Mouse (Mus musculus) embryonic facial prominence, embryonic 15.5 days (tissue): ENCODE results near the gene Pea15a. TPM values are rescaled to one million over a fixed set of nuclear protein-coding genes. Genes with fewer than 3 reads are reported as not detected.
A peak's percentile ranks its signal among the peaks of the same experiment; 100 is the strongest.

Source experiments
- ATAC-seq: fragments of 200-750 bp; cut with Nextera tagmentation; 2 replicates; pipeline ENCODE4 v1.8.0; 2017; ENCODE audit warnings: low read depth, moderate TSS enrichment; ENCODE audit not compliant: insufficient number of reproducible peaks, low FRiP score, low TSS enrichment
- H3K27ac ChIP-seq: fragments of 300-500 bp; sonication (generic); replicated peaks from 2 replicates; pipeline ENCODE4 v1.5.1; 2015; ENCODE audit warnings: mild to moderate bottlenecking, inconsistent platforms
- H3K27me3 ChIP-seq: fragments of 300-500 bp; sonication (generic); 2 replicates; pipeline ENCODE4 v1.6.1; 2015; ENCODE audit warnings: inconsistent platforms
- H3K36me3 ChIP-seq: fragments of 300-500 bp; sonication (generic); 2 replicates; pipeline ENCODE4 v1.6.1; 2015; ENCODE audit warnings: mild to moderate bottlenecking, inconsistent platforms
- H3K4me1 ChIP-seq: fragments of 300-500 bp; sonication (generic); 2 replicates; pipeline ENCODE4 v1.6.1; 2015; ENCODE audit warnings: inconsistent platforms
- H3K4me2 ChIP-seq: fragments of 300-500 bp; sonication (generic); replicated peaks from 2 replicates; pipeline ENCODE4 v1.6.1; 2015; ENCODE audit warnings: mild to moderate bottlenecking, inconsistent platforms
- H3K4me3 ChIP-seq: fragments of 300-500 bp; sonication (generic); replicated peaks from 2 replicates; pipeline ENCODE4 v1.5.1; 2015; ENCODE audit warnings: mild to moderate bottlenecking, inconsistent platforms
- H3K9ac ChIP-seq: fragments of 300-500 bp; sonication (generic); 2 replicates; pipeline ENCODE4 v1.6.1; 2015; ENCODE audit warnings: inconsistent platforms
- H3K9me3 ChIP-seq: fragments of 300-500 bp; sonication (generic); replicated peaks from 2 replicates; pipeline ENCODE4 v1.6.1; 2016; ENCODE audit warnings: inconsistent platforms
- WGBS: fragments of 180-500 bp; shearing (Covaris S2); methylation state at CpG from one replicate; pipeline ENCODE4 v1.1.7; 2015; 5-methylcytosine and 5-hydroxymethylcytosine counted together
- polyA plus RNA-seq: library from polyadenylated mRNA; unstranded; fragments of >200 nt; fragmentation: Nextera tagmentation; extraction: Ambion mirVana; gene quantifications from 2 replicates; pipeline ENCODE4 v1.2.1, GENCODE M21; 2015

Pea15a gene
- polyA plus RNA-seq, 1 experiment from 2014 or later: 122 TPM

DNA sequence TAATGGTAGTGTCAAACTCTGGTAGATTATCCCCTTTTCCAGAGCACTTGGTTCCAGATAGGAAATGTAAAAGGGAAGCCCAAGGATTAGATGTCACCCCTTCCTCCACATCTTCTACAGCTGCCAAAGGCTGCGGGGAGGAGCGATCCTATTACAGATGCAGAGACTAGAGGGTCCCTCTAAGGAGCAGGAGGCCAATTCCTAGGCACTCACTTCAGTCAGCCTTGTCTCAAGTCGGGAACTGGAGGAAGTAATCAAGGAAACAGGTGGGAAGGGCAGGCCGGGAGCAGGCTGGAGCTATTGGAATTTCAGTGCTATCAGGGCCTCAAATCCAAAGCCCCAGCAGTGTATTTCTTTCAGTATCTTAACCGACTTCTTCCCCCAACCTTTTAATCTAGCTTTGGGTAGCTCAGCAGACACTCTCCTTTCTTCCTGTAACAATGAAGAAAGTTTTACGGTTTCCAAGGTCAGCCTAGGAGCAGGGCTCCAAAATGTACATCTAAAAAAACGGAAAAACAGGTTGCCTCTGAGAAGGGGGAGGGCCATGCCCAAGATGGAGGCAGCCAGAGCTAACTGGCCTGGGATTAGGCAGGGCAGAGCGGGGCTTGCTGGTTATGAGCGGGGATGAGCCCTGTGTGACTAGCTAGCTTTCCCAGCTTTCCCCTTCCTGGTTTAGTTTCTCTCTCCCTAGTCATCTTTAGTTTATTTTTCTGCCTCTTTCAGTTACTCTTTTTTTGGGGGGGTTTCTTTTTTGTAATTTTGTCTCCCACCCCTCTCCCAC, 2.4 kb downstream of the Pea15a start:
- WGBS: 30% methylated on average over 9 of the region's 9 CpGs
- H3K4me2 ChIP-seq: peak overlapping the region; percentile 6; the same call in 1 of the 2 replicates
- H3K4me3 ChIP-seq: no peak overlapping the region
- no peak overlapping the region for H3K9ac ChIP-seq
- peaks cover 69% of the 10 kb centered on the region for H3K4me1 ChIP-seq
- H3K27ac ChIP-seq: peak overlapping the region; percentile 45
- no peaks in the 10 kb centered on the region for H3K9me3 ChIP-seq
- peaks cover 18% of the 10 kb centered on the region for H3K36me3 ChIP-seq
- H3K27me3 ChIP-seq: no peaks in the 10 kb centered on the region
- ATAC-seq: no peak

DNA sequence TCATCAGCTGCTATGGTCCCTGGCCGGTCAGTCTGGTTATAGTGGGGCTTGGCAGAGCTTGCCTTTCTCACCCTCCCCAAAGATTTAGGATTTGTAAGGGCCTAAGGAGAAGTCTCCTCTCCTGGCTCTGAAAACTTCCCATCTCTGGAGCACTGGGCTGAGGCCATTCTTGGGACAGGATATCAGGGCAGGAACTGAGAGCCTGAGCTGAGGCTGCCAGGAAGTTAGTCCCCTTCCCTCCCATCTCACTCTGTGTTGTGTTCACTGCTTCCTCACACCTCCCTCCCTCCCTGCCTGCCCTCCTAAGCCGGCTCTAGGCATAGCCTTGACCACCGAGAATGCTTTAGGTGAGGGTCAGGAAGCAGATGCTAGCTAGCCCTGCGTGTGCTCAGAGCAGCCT, 3.0 kb downstream of the Pea15a start:
- ATAC-seq: no peak
- H3K9me3 ChIP-seq: no peaks in the 10 kb centered on the region
- WGBS: 15% methylated on average over 4 of the region's 4 CpGs
- H3K36me3 ChIP-seq: peaks cover 22% of the 10 kb centered on the region
- no peak overlapping the region for H3K9ac ChIP-seq
- H3K4me2 ChIP-seq: peak overlapping the region; percentile 6; the same call in 1 of the 2 replicates
- peak overlapping the region; percentile 45 for H3K27ac ChIP-seq
- no peaks in the 10 kb centered on the region for H3K27me3 ChIP-seq
- peaks cover 69% of the 10 kb centered on the region for H3K4me1 ChIP-seq
- H3K4me3 ChIP-seq: no peak overlapping the region

DNA sequence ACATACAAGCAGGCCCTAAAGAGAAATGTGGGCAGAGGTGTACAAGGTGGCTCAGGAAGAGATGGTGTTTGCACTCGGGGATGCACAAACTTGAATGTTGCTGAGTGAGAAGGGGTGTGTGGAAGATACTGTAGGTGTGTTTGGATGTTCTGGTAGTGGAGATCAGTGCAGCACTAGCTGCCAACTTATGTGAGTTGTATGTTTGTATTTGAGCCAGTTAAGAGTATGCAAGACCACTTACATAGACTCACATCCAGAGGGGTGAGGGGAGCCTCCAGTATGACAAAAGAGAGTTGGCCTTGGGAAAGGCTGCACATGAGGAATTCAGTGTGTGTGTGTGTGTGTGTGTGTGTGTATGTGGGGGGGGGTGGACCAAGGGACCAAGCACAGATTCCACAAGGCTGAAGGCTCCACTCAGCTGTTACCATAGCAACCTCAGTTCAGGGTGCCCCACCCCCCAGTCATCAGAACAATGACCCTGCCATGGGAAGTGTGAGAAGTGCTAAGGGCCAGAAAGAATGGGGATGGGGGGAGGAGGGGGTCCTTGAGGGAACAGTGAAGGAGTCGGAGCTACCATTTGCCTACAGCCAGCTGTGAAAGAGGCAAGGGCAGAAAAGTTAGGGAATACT, 3.6 kb downstream of the Pea15a start:
- no peak for ATAC-seq

DNA sequence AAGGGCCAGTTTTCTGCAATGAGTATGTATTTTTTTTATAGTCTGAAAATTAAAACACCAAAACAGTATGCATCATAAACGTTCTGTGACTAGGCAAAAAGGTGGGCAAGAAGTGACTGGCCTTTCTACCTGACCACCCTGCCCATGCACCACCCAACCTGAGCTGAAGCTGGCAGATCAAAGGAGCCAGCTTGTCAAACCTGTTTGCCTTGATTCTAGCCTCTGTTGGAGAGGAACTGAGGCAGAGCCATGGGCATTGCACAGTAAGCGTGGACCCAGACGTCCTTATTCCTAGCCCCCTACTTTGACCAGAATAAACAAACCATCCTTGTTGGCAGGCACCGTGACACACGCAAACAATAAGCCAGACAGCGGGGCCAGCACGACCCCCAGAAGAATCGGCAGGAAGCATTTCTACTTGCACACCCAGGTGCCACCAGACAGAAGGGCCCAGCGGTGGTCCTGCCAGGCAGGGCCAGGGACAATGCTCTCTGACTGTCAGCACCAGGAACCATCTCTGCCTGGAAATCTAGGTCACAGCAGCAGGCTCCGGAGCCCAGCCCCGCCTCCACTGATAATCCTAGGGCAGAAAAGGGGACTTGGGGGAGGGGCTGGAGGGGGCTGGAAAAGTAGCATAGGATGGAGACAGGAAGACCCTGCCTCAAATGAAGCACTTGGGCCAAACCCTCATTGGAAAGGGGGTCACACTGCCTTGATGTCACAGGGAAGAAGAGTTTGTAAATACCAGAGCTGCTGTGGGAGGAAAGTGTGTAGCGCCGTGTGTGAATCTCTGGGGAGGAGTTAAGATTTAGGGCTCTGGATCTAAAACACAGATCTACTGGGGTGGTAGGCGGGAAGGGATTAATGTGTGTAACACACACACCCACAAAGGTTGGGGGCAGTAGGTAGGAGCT, 4.4 kb downstream of the Pea15a start:
- no peaks in the 10 kb centered on the region for H3K27me3 ChIP-seq
- H3K9ac ChIP-seq: no peak overlapping the region
- 25% methylated on average over 14 of the region's 14 CpGs for WGBS
- peaks cover 66% of the 10 kb centered on the region for H3K4me1 ChIP-seq
- no peaks in the 10 kb centered on the region for H3K9me3 ChIP-seq
- ATAC-seq: no peak
- peak overlapping the region; percentile 3; the same call in 1 of the 2 replicates for H3K27ac ChIP-seq
- H3K4me3 ChIP-seq: no peak overlapping the region
- H3K36me3 ChIP-seq: peaks cover 35% of the 10 kb centered on the region
- H3K4me2 ChIP-seq: peak overlapping the region; percentile 15; the same call in 1 of the 2 replicates

More for the DNA sequence above, 3.6 kb downstream of the Pea15a start:
- Histone ChIP-seq H3K4me3 (no peak overlapping the region), H3K36me3 (peaks cover 27% of the 10 kb centered on the region), H3K4me2 (0 out of 2 replicates have a peak overlapping the region, but pooled peaks have one; percentile 6), H3K4me1 (peaks cover 69% of the 10 kb centered on the region), H3K27me3 (no peaks in the 10 kb centered on the region), H3K9me3 (no peaks in the 10 kb centered on the region), H3K27ac (peak overlapping the region; percentile 45), H3K9ac (no peak overlapping the region)
- 26% methylated on average over 2 of the region's 2 CpGs for WGBS

DNA sequence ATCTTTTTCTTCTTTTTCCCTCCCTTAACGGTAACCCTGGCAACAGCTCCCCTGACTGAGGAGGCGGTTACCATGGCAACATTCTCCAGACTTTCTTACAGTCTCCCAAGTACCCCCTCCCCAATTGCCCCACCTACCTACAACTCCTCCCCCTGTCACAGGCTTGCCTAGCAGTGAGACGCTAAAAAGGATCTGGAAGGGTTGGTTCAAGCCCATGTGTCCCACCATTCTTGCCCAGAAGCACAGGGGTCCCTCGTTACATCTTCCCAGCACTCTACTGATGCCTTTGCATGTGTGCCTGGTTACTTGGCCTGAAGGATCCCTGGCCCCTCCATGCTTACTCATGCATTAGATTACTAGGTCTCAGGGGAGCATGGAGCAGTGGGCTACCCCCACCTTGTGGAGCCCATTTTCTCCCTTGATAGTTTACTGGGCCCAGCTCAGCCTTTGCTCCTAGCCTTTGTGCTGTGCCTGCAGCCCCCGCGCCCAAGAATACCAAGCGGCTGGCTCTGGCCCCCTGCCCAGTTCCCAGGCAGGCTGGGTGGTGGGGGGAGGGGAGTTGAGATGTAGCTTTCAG, 5.6 kb downstream of the Pea15a start:
- WGBS: 31% methylated on average over 7 of the region's 7 CpGs
- Histone ChIP-seq H3K4me2 (no peak overlapping the region), H3K36me3 (peaks cover 47% of the 10 kb centered on the region), H3K9me3 (no peaks in the 10 kb centered on the region), H3K9ac (no peak overlapping the region), H3K27ac (no peak overlapping the region), H3K4me3 (no peak overlapping the region), H3K4me1 (peaks cover 56% of the 10 kb centered on the region), H3K27me3 (no peaks in the 10 kb centered on the region)
- no peak for ATAC-seq

DNA sequence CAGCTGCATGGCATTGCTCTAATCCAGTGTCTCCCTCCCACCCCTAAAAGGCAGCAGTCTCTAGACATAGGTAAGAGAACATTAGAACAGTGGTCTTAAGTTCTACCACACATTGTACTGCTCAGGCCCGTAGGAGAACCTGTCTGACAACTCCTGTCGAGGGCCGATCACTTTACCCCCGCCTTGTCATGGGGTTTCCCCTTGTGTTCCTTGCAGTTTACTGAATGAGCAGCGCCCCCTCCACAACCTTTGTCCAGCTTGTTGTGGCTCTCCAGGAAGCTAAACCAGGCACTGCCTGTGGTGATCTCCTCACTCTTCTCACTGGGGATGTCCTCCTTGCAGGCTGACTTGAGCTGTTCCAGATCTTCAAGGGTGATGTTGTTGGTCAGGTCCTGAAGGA, 6.4 kb downstream of the Pea15a start:
- no peak overlapping the region for H3K9ac ChIP-seq
- no peak overlapping the region for H3K4me3 ChIP-seq
- H3K27ac ChIP-seq: no peak overlapping the region
- peaks cover 55% of the 10 kb centered on the region for H3K36me3 ChIP-seq
- no peak overlapping the region for H3K4me2 ChIP-seq
- no peaks in the 10 kb centered on the region for H3K27me3 ChIP-seq
- no peak for ATAC-seq
- WGBS: 71% methylated on average over 5 of the region's 5 CpGs
- H3K9me3 ChIP-seq: no peaks in the 10 kb centered on the region
- peaks cover 48% of the 10 kb centered on the region for H3K4me1 ChIP-seq

DNA sequence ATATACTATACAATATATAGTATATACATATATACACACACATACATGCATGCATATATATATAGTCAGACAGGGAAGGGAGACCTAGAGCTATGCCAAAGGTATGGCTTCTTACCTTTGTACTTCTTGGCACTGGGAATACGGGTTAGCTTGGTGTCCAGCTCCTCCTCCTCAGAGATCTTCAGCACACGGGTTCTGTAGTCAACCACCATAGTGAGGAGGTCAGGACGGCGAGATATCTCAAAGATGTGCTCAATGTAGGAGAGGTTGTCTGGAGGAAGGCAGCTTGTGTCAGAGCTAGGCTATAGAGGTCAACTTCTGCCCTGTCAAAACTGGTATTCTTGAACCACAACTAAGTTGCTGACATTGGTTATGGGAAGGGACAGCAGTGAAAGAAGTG, 7.6 kb downstream of the Pea15a start:
- H3K9me3 ChIP-seq: no peaks in the 10 kb centered on the region
- no peak overlapping the region for H3K4me2 ChIP-seq
- 91% methylated on average over 4 of the region's 4 CpGs for WGBS
- H3K36me3 ChIP-seq: peaks cover 67% of the 10 kb centered on the region
- no peak overlapping the region for H3K27ac ChIP-seq
- H3K27me3 ChIP-seq: no peaks in the 10 kb centered on the region
- no peak overlapping the region for H3K9ac ChIP-seq
- peaks cover 37% of the 10 kb centered on the region for H3K4me1 ChIP-seq
- no peak for ATAC-seq
- no peak overlapping the region for H3K4me3 ChIP-seq

DNA sequence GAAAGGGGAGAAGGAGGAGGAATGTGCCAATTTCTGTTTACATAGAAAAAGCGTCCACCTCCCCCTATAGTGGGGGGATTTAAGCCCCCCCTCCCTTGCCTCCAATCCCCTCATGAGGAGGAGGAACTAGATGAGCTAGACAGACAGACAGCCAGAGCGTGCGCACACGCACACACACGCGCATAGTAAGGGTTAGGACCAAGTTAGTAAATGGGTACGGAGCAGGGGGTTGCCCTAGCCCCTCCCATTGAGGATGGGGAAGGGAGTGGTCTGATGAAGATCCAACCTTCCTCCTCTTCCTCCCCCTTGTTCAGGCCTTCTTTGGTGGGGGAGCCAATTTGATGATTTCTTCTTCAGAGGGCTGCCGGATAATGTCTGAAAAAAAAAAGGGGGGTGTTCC, 8.3 kb downstream of the Pea15a start:
- 88% methylated on average over 8 of the region's 8 CpGs for WGBS
- peaks cover 30% of the 10 kb centered on the region for H3K4me1 ChIP-seq
- no peaks in the 10 kb centered on the region for H3K27me3 ChIP-seq
- no peak overlapping the region for H3K9ac ChIP-seq
- no peak overlapping the region for H3K4me2 ChIP-seq
- no peaks in the 10 kb centered on the region for H3K9me3 ChIP-seq
- H3K36me3 ChIP-seq: peaks cover 73% of the 10 kb centered on the region
- no peak for ATAC-seq
- H3K4me3 ChIP-seq: no peak overlapping the region
- H3K27ac ChIP-seq: no peak overlapping the region

DNA sequence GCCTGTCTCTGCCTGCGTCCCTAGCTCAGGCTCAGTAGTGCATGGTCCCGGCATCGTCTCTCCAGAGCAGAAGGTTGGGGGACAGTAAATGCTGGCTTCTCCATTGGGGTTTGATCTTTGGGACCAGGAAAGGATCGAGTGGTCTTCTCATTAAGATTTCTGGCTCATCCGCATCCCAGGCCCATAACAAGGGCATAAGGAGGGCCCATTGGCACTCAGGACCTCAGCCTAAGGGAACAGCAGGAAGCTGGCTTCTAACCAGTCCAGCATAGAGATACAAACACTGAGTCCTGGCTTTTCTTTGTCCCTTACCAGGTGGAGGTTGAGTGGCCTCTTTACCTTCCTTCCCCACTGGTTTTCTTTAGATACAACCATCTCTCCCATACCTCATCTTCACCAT, 8.8 kb downstream of the Pea15a start:
- Histone ChIP-seq H3K9ac (no peak overlapping the region), H3K4me2 (no peak overlapping the region), H3K9me3 (no peaks in the 10 kb centered on the region), H3K4me1 (peaks cover 25% of the 10 kb centered on the region), H3K36me3 (peaks cover 73% of the 10 kb centered on the region), H3K27ac (no peak overlapping the region), H3K27me3 (no peaks in the 10 kb centered on the region), H3K4me3 (no peak overlapping the region)
- WGBS: 79% methylated on average over 5 of the region's 5 CpGs
- ATAC-seq: no peak

DNA sequence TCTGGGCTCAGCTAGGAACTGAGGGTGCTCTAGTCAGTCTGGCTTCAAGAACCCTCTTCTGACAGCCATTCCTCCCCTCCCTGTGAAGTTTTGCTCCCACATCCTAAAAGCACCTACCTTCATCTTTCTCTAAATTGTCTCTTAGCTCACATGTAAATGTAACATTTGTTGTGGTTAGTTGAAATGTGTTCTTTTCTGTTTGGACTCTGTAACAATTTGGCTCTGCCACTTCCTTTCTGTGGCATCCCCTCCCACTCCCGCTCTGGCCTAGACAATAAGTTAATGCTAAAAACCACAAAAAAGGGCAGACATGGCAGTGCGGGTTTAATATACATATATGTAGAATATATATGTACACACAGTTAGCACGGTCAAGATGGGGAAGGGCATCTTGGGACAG, 9.5 kb downstream of the Pea15a start:
- H3K4me2 ChIP-seq: no peak overlapping the region
- WGBS: 80% methylated on average over 3 of the region's 3 CpGs
- H3K4me3 ChIP-seq: no peak overlapping the region
- no peak for ATAC-seq
- H3K9me3 ChIP-seq: no peaks in the 10 kb centered on the region
- H3K27ac ChIP-seq: no peak overlapping the region
- H3K9ac ChIP-seq: no peak overlapping the region
- peaks cover 18% of the 10 kb centered on the region for H3K4me1 ChIP-seq
- peaks cover 79% of the 10 kb centered on the region for H3K36me3 ChIP-seq
- no peaks in the 10 kb centered on the region for H3K27me3 ChIP-seq

DNA sequence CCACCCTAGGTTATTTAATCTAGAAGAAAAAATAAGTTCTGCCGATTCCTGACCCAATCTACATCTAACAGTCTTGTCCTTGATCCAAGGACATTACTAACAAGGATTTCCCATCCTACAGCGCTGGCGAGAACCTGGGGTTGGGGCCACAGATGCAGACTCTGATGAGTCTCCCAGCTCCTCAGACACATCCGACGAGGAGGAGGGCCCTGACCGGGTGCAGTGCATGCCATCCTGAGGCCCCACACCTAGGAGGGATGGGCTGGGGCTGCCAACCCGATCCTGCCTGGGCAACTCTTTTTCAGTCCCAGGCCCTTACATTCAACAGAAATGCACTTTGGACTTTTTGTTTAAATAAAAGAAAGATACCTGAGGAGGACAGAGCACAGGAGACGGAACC, 12.2 kb downstream of the Pea15a start:
- H3K9ac ChIP-seq: no peak overlapping the region
- no peak overlapping the region for H3K4me3 ChIP-seq
- H3K4me2 ChIP-seq: no peak overlapping the region
- whole genome bisulfite sequencing: 77% methylated on average over 8 of the region's 8 CpGs
- no peaks in the 10 kb centered on the region for H3K4me1 ChIP-seq
- peaks cover 91% of the 10 kb centered on the region for H3K36me3 ChIP-seq
- ATAC-seq: no peak
- no peaks in the 10 kb centered on the region for H3K27me3 ChIP-seq
- no peaks in the 10 kb centered on the region for H3K9me3 ChIP-seq
- no peak overlapping the region for H3K27ac ChIP-seq
